Mouse (Mus musculus) lung, postnatal 0 days (tissue): ENCODE measurements around the gene Ctnnbl1. TPM values are rescaled to one million over a fixed set of nuclear protein-coding genes. Genes with fewer than 3 reads are reported as not detected.

ENCODE experiments used
- ATAC-seq: fragments of 200-750 bp; cut with Nextera tagmentation; 2 replicates; pipeline ENCODE4 v1.8.0; 2017; ENCODE audit warnings: moderate library complexity
- DNase-seq: peaks from one replicate; pipeline ENCODE4 v3.0.0-alpha.2; 2016; ENCODE audit warnings: low spot score
- H3K27ac ChIP-seq: fragments of 300-500 bp; sonication (generic); 2 replicates; pipeline ENCODE4 v1.5.1; 2014; ENCODE audit warnings: antibody characterized with exemption, mild to moderate bottlenecking, low read length, mixed read lengths
- H3K27me3 ChIP-seq: fragments of 300-500 bp; sonication (generic); replicated peaks from 2 replicates; pipeline ENCODE4 v1.6.1; 2014; ENCODE audit warnings: low read length, mixed read lengths; ENCODE audit not compliant: insufficient read depth
- H3K36me3 ChIP-seq: fragments of 300-500 bp; sonication (generic); 2 replicates; pipeline ENCODE4 v1.6.1; 2014; ENCODE audit warnings: low read length, mixed read lengths; ENCODE audit not compliant: insufficient read depth
- H3K4me1 ChIP-seq: fragments of 300-500 bp; sonication (generic); 2 replicates; pipeline ENCODE4 v1.6.1; 2014; ENCODE audit warnings: antibody characterized with exemption, low read depth, low read length, mixed read lengths; ENCODE audit not compliant: insufficient read depth
- H3K4me2 ChIP-seq: fragments of 300-500 bp; sonication (generic); replicated peaks from 2 replicates; pipeline ENCODE4 v1.6.1; 2014; ENCODE audit warnings: low read depth, mild to moderate bottlenecking, low read length, moderate library complexity, mixed read lengths
- H3K4me3 ChIP-seq: fragments of 300-500 bp; sonication (generic); 2 replicates; pipeline ENCODE4 v1.5.1; 2014; ENCODE audit warnings: low read depth, low read length
- H3K9ac ChIP-seq: fragments of 300-500 bp; sonication (generic); replicated peaks from 2 replicates; pipeline ENCODE4 v1.6.1; 2014; ENCODE audit warnings: low read depth, mild to moderate bottlenecking
- H3K9me3 ChIP-seq: fragments of 300-500 bp; sonication (generic); 2 replicates; pipeline ENCODE4 v1.6.1; 2016; ENCODE audit warnings: low read length, mixed read lengths
- CTCF ChIP-seq: IDR thresholded peaks from 2 replicates; pipeline ENCODE4 v1.5.1; 2016; ENCODE audit warnings: antibody characterized with exemption, mild to moderate bottlenecking
- EP300 ChIP-seq: IDR thresholded peaks from 2 replicates; pipeline ENCODE4 v1.6.1; 2016; ENCODE audit warnings: antibody characterized with exemption, mild to moderate bottlenecking, control low read depth
- WGBS: fragments of 180-500 bp; shearing (Covaris S2); extraction: QIAGEN DNeasy Blood & Tissue Kit; methylation state at CpG from one replicate; pipeline ENCODE4 v1.1.7; 2014; 5-methylcytosine and 5-hydroxymethylcytosine counted together
- polyA plus RNA-seq: library from polyadenylated mRNA; unstranded; fragments of >200 nt; fragmentation: Nextera tagmentation; extraction: Ambion mirVana; gene quantifications from 2 replicates; pipeline ENCODE4 v1.2.1, GENCODE M21; 2015

Gene Ctnnbl1
- polyA plus RNA-seq = 28.5 and 30.8 TPM in 2 replicates

DNA sequence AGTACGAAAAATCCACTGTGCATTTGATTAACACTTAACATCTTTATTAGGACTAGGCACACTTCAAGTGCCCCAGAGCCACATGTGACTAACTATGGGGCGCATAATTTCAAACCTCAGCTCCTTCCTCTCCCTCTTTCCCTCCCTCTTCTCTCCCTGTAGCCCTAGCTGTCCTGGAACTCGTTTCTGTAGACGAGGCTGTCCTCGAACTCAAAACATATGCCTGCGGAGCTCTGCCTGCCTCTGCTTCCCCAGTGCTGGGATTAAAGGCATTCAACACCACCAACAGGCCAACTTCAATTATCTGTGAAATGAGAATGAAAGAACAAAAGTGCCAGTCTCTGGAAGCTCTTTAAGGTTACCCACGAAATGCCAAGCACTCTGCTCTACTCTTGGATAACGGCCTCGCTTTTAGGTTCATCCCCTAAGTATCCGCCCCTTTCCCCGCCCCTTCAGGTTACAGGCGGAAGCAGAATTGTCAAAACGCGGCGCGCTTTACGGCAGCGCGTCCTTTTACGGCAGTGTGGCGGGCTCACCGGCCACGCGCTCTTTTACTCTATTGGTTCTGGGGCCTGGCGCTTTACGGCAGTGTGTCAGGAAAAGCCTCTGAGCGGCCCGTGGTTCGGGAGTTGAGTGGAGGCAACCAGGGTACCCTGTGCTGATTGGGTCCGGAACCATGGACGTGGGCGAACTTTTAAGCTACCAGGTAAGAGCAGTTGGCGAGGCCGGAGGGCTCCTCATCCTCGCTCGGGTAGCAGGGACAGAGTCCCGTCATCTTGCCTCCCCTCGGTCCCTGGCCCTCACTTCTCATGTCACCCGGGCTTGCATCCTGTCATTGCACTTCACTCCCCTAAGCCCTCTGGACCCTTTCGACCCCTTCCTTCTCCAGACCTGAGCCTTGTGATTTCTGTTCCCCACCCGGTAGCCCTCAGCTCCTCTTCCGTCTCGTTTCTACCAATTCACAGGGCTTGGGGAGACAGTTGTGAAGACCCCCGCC lies at the start of gene Ctnnbl1:
Gene Ctnnbl1, plus strand, starts transcription at position 548 of the 997 bp plus-strand sequence.
- 11% methylated on average over 44 of the region's 44 CpGs for WGBS
- Histone ChIP-seq H3K9ac (peak within 1 kb of the TSS; percentile 73), H3K4me1 (no peaks in the 10 kb centered on the region; the same call in 1 of the 2 replicates), H3K36me3 (no peaks in the 10 kb centered on the region), H3K4me3 (peak within 1 kb of the TSS; percentile 76), H3K4me2 (peak within 1 kb of the TSS; percentile 76), H3K27me3 (no peaks in the 10 kb centered on the region), H3K9me3 (no peaks in the 10 kb centered on the region), H3K27ac (no peak within 1 kb of the TSS)
- TF ChIP-seq EP300 (no peak), CTCF (peak; percentile 19)
- DNase-seq (peak; percentile 98), ATAC-seq (peak; percentile 96)

DNA sequence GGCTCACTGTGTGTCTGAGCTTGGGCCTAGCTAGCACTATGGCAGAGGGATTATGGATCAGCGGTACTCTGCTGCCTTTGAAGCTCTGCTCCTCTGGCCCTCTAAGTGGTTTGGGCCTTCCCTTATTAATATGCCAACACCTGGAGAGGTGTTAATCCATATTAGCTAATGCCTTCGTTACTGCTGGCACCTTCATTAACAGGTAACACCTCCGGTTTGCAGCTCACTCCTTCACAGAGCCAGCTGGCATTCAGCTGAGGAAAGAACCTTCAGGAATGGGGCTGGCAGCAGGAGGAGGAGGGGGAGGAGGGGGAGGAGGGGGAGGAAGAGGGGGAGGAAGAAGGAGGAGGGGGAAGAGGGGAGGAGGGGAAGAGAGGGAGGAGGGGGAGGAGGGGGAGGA lies 49.7 kb upstream of the Ctnnbl1 start:
- Histone ChIP-seq H3K4me3 (no peak overlapping the region), H3K27me3 (no peaks in the 10 kb centered on the region), H3K36me3 (no peaks in the 10 kb centered on the region), H3K4me2 (no peak overlapping the region), H3K4me1 (no peaks in the 10 kb centered on the region), H3K9me3 (no peaks in the 10 kb centered on the region), H3K9ac (no peak overlapping the region), H3K27ac (no peak overlapping the region)
- no peak for ATAC-seq
- no peak for DNase-seq
- WGBS = 35% methylated on average over 3 of the region's 3 CpGs
- TF ChIP-seq CTCF (no peak), EP300 (no peak)

DNA sequence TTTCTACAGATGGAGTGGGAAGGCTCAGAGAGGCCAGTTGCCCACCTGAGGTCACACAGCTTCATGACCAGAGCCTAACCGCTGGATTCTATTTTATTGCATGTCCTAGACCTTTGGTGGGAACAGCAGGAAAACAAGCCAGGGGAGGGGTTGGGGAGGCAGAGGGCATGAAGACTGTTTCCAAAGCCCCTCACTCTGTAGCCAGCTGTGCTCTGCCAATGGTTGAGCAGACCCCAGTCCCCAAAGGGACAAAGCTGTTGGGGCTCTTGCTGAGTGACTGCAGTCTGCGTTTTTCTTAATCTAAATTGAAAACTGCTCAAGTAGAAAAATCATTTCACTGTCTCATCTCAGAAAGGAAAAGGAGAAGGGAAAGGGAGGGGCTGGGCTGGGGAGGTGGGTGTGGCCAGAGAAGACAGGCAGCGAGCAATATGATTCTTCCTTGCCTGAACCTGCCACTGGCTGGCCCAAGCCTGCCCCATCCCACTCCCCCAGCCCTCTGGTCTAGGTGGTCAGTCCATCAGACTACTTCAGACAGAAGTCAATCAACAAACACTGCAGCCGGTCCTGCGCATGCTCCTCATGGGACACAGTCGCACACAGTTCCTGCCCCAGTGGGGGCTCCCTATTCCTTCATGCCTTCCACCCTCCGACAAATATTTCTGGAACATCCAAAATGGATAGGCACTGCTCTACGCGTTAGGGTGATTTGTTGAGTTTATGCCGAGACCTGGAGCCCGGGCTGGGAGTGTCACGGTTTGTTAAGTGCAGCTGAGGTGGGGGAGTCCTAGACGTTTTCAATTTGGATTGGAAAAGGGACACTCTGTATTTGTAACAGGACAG lies 45.7 kb upstream of the Ctnnbl1 start:
- DNase-seq (no peak), ATAC-seq (no peak)
- H3K4me2 ChIP-seq = no peak overlapping the region
- no peak overlapping the region for H3K4me3 ChIP-seq
- 57% methylated on average over 13 of the region's 13 CpGs for WGBS
- H3K9ac ChIP-seq = no peak overlapping the region
- no peaks in the 10 kb centered on the region for H3K9me3 ChIP-seq
- no peaks in the 10 kb centered on the region for H3K36me3 ChIP-seq
- H3K27ac ChIP-seq = no peak overlapping the region
- H3K4me1 ChIP-seq = no peaks in the 10 kb centered on the region
- no peaks in the 10 kb centered on the region for H3K27me3 ChIP-seq
- no peak for TF ChIP-seq CTCF
- no peak for TF ChIP-seq EP300

DNA sequence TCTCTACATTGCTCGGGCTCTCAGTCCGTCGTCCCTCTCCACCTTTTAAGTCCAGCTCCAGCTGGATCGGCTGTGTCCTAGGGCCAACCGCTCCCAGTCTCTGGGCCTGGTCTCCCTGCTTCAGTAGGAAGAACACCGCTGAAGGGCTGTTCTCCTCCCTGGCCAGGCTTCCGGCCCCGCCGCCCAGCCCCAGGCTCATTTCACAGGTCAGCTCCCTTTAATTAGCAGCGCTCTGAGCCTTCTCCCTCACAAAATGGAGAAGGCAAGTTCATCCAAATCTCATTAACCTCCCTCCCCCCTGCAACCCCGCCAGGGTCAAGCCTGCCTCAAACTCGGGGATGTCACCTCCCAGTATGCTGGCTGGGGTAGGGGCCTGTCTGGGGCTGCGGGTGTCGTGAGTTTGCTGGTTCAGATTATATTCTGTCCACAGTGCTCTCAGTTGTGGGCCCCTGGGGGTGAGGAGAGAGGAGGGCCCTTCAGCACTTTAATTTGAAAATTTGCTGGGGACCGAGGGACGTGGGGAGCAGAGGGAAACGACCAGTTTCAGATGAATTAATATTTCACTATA lies 44.8 kb upstream of the Ctnnbl1 start:
- no peak for ATAC-seq
- WGBS = 24% methylated on average over 17 of the region's 17 CpGs
- Histone ChIP-seq H3K9me3 (no peaks in the 10 kb centered on the region), H3K36me3 (no peaks in the 10 kb centered on the region), H3K4me3 (no peak overlapping the region), H3K27ac (no peak overlapping the region), H3K9ac (no peak overlapping the region), H3K4me1 (no peaks in the 10 kb centered on the region), H3K27me3 (no peaks in the 10 kb centered on the region), H3K4me2 (no peak overlapping the region)
- TF ChIP-seq EP300 = no peak
- TF ChIP-seq CTCF = no peak
- no peak for DNase-seq

DNA sequence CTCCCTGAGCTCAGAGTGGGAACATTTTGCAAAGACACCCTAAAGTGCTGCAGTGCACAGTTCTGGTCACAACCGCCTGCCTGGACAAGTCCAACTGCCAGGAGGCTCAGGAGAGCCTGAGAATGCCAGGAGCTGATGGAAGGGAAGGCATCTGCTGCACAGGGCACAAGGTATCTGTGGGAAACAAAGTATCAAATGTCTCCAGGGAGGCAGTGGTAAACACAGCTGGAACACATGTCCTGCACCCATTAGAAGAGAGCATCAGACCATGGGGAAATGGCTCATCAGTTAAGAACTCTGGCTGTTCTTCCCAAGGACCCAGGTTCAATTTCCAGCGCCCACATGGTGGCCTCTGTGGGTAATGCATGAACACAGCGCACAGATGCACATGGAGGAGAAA lies 43.6 kb upstream of the Ctnnbl1 start:
- 74% methylated on average over 3 of the region's 3 CpGs for WGBS
- no peak overlapping the region for H3K27ac ChIP-seq
- ATAC-seq = no peak
- no peak for DNase-seq
- TF ChIP-seq CTCF = no peak
- TF ChIP-seq EP300 = no peak
- no peaks in the 10 kb centered on the region for H3K9me3 ChIP-seq
- no peaks in the 10 kb centered on the region for H3K27me3 ChIP-seq
- H3K36me3 ChIP-seq = no peaks in the 10 kb centered on the region
- no peak overlapping the region for H3K4me3 ChIP-seq
- H3K4me1 ChIP-seq = no peaks in the 10 kb centered on the region
- no peak overlapping the region for H3K9ac ChIP-seq
- H3K4me2 ChIP-seq = no peak overlapping the region

DNA sequence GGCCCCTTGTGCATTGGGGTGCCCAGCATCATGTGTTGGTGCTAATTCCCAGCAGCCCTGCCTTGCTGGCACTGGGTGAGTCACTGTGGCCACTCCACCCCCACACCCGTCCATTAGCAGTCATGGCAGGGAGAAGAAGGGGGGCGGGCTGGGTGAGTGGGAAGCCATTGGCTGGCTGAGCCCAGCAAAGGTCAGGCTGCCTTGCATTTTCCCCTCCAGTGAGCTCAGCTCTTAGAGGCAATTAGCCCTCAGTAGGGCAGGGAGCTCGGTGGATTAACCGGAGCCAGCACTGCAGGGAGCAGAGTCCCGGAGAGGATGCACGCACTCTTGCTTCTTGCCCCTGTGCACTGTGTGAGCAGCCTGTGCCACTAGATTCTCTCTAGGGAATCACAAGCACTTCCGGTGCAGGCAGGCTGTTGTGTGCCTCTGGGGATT lies 40.9 kb upstream of the Ctnnbl1 start:
- no peaks in the 10 kb centered on the region for H3K27me3 ChIP-seq
- no peak overlapping the region for H3K27ac ChIP-seq
- DNase-seq (no peak), ATAC-seq (no peak)
- H3K36me3 ChIP-seq = no peaks in the 10 kb centered on the region
- H3K4me2 ChIP-seq = no peak overlapping the region
- no peak overlapping the region for H3K9ac ChIP-seq
- H3K9me3 ChIP-seq = no peaks in the 10 kb centered on the region
- 25% methylated on average over 6 of the region's 7 CpGs for WGBS
- TF ChIP-seq EP300 = no peak
- TF ChIP-seq CTCF = no peak
- H3K4me3 ChIP-seq = no peak overlapping the region
- no peaks in the 10 kb centered on the region for H3K4me1 ChIP-seq
